Mouse (Mus musculus) c-Kit-positive CD71-positive TER-119-negative erythroid progenitor cells, embryonic 14.5 days (primary cell): ENCODE results near the gene Memo1.

Experiments used
- DNase-seq: peaks from one replicate; pipeline ENCODE4 v3.0.0-alpha.2; 2013; ENCODE audit warnings: low read depth

Gene Memo1

GRCm38 (mm10) chr17:74294426-74295025 lies 795 bp downstream of the Memo1 start:
- DNase-seq = no peak

GRCm38 (mm10) chr17:74293687-74294425 lies 1.5 kb downstream of the Memo1 start:
- DNase-seq = no peak

GRCm38 (mm10) chr17:74291640-74292361 lies 3.5 kb downstream of the Memo1 start:
- DNase-seq = no peak

DNA sequence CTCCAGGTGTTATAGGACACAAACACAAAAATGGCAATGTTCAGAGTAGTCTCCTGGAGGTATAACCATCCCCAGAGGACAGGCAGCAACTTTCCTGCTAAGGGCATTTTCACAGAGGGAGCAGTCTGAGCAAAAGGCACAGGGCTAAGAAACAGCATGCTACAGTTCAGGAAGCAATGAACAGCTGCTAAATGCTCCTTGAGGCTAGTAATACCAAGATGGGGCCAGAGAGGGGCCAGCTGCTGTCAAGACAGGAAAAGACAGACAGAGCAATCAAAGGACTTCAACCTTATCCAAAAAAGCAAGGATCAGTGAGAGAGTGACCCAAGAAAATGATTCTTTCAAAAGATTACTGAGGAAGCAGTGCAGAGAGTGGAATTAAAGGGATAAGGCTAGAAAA lies 4.5 kb downstream of the Memo1 start:
- no peak for DNase-seq

- no peak for DNase-seq
Observed at GRCm38 (mm10) chr17:74290198-74290597, 5.1 kb downstream of the Memo1 start.

DNA sequence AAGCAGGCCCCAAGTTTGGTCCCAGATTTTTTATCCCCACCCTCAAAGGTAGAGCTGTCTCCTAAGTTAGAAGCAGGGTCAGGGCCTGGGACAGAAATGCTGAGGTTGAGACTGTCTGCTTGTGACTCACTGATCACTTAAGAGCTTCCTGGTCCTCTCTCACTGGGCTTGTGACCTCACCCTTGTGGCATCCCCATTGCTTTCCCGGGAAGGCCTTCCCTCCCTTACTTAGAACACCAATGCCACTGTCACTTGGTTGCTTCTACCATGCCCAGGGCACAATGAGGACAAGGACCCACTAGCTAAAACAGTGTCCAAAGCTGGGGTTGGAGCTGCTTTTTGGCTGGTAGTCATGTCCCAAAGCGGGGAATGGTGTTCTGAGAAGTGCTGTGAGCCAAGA lies 6.7 kb downstream of the Memo1 start:
- DNase-seq = no peak

GRCm38 (mm10) chr17:74286140-74286730 lies 9.1 kb downstream of the Memo1 start:
- no peak for DNase-seq

DNA sequence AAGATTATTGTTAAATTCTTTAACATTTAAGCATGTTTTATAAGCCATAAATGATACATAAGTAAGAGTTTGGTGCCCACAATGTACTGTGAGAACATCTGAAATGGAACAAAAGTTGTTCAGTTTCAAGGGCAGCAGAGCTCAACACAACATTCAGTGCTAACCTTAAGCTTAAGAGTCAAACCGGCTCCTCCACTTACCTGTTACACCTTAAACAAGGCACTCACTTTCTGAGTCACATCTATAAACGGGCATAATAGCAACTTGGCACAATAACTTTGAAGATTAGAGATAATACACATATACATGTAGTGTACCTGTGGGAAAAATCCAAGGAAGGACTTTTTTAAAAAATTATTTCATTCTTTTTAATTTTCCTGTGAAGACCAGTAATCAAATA lies 9.6 kb downstream of the Memo1 start:
- DNase-seq = no peak

DNA sequence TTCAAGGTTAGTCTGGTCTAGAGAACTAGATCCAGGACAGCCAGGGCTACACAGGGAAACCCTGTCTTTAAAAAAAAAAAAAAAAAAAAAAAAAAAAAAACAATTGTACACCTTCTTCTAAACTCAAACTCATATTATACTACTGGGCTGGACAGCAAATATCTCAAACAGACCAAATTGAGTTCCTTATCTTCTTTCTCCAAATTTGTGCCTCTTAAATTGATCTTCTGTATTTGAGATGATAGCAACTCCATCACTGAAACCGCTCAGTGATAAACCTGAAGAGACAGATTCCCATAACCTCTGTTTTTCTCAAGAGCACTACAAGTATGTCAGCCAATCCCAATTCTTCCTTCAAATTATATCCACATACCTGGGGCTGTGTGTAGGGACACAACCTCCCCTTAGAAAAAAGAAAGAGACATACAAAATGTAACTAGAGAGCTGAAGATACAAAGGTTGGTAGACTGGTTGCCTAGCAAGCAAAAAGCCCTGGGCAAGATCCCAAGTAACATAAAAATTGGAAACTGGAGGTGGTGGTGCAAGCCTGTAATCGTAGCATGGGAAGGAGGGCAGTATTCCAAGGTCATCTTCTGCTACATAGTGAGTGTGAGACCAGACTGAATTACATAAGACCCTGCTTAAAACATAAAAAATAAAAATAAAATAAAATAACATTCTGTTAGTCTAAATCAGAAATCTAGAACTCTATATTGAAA lies 10.8 kb downstream of the Memo1 start:
- no peak for DNase-seq

GRCm38 (mm10) chr17:74282024-74282423 lies 13.3 kb downstream of the Memo1 start:
- DNase-seq = no peak

- no peak for DNase-seq
Observed at GRCm38 (mm10) chr17:74278966-74279869, 16.1 kb downstream of the Memo1 start.

GRCm38 (mm10) chr17:74274471-74274870 lies 20.9 kb downstream of the Memo1 start:
- DNase-seq = no peak

DNA sequence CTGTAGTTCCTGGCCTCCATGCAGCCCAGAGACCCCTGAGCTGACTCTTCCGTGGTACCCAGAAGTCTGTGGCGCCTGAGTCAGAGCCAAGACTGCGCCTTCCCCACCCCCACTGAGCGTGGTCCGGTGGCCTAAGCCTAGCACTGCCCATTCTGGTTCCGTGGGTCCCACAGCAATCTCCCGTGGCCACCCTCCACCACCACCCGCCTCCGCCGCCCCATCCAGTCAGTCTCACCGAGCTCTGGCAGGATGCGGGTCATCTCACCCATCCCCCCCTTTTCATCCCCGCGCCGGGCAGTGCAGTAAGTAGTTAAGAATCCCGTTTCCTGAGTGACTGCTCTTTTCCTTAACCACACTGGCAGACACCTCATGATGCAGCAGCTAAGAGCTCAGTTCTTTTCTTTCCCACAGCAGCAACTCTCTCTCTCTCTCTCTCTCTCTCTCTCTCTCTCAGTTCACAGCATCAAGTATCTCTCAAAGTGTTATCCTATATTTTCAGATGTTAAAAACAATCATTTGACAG lies 22.6 kb downstream of the Memo1 start:
- DNase-seq = no peak

DNA sequence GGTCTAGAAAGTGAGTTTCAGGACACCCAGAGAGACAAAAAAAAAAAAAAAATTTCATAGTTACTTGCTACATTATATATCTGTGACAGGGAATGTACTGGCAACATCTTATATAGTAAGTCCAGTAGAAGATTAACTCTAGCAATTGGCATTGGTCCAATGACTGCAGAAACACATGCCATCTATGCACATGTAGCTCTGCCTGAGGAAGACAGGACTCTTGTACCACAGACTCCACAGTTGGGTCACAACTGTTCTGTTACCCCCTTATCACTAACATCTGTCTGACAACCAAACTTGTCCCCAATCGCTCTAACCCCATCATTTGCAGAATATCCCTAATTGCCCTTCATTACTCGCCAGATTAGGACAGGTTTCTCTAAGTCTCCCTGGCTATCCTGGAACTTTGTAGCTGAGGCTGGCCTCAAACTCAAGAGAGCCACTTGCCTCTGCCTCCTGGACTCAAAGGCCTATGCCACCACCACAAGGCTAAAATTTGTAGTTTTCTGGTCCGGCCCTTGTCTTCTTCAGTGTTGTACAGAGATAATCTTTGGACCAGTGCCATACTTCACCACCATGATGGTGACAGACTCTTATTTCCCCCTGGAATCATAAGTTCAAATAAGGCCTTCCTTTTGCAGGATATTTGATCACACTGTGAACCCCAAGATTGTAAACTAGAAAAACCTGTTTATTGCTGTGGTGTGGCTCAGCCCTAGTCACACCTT lies 23.6 kb downstream of the Memo1 start:
- DNase-seq = no peak

- no peak for DNase-seq
Observed at GRCm38 (mm10) chr17:74270205-74270604, 25.1 kb downstream of the Memo1 start.

- DNase-seq = peak; percentile 84
Observed at GRCm38 (mm10) chr17:74267415-74268180, 27.7 kb downstream of the Memo1 start.

- no peak for DNase-seq
Observed at GRCm38 (mm10) chr17:74265636-74266035, 29.7 kb downstream of the Memo1 start.

DNA sequence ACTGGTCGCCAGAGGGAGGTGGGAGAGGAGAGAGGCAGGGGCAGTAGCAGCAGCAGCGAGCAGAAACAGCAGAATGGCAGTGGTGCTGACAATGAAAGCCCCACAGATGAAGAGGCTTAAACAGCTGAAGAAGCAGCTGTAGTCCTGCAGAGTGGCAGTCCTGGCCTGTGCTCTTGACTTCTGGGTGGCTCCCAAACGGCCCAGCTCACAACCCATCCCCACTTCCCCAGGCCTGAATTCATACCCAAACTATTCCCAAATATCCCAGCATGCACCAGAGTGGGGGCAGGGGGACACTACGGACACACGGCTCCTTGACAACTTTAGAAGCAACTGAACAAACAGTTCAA lies 30.2 kb downstream of the Memo1 start:
- DNase-seq = no peak

DNA sequence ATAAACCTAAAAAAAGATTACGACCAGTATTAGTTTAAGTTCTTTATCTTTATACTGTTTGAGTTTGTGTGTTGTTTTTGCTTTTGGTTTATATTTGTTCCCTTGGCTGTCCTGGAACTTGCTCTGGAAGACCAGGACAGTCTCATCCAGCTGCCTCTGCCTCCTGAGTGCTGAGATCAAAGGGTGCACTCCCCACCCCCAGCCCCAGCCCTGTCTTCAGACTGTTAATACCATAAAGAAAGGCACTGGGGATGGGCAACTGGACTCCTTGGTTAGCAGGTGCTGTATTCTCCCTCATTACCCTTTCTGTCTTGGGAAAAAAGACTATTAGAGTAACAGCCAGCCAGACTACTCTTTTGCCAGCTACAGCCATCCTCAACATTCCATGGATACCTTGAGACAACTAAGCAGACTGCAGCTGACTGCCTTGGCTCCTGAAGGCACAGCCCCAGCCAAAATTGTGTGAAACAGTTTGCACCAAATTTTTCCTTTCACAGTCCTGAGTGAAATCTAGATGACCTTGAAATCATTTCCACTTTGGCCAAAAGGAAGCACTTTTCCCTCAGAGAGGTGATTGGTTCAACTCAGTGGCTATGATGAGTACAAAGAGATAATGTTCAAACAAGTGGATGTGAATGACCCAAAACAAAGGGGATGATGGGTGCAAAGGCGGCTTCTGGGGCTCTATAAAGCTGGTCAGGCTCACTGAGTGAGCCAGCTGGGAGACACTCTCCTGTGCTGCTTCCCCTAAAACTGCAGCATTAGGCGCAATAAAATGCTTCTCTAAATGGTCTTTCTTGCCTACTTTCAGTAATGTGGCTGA lies 30.8 kb downstream of the Memo1 start:
- no peak for DNase-seq
